Mouse (Mus musculus): ENCODE data around the gene Ppil6. TPM values are rescaled to one million over a fixed set of nuclear protein-coding genes. Genes with fewer than 3 reads are reported as not detected.

Gene Ppil6
- polyA plus RNA-seq, 1 experiment = not detected

DNA sequence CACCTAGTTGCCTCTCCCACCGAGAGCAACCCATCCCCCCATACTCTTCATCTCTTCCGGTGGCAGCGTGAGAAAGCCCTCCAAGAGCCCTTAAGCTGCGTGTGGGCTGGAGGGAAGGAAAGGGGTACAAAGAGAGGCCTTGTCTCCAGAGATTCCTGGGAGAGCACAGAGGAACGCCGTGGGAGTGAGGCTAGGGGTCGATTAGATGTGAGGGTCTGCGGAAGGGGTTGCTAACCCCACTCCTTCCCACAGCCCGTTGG lies 13.3 kb upstream of the Ppil6 start:
- peak overlapping the region; percentile 65 for H3K4me3 ChIP-seq (ENCODE audit: insufficient read depth, low read length)
- peaks cover 7% of the 10 kb centered on the region for H3K4me1 ChIP-seq (ENCODE audit: control insufficient read depth, insufficient read depth, low read length)
- TF ChIP-seq POLR2A (IDR thresholded peaks at IDR 0.05; ENCODE audit: low read depth, low read length) (no peak), CTCF (IDR thresholded peaks at IDR 0.05; ENCODE audit: borderline replicate concordance, insufficient read depth, low read length) (no peak)
- peak overlapping the region; percentile 78 for H3K27ac ChIP-seq (ENCODE audit: insufficient read depth, low read length)

- Histone ChIP-seq H3K4me3 (ENCODE audit: insufficient read depth, low read length) (peak overlapping the region; percentile 65), H3K4me1 (ENCODE audit: control insufficient read depth, insufficient read depth, low read length) (peaks cover 7% of the 10 kb centered on the region), H3K27ac (ENCODE audit: insufficient read depth, low read length) (peak overlapping the region; percentile 78)
- TF ChIP-seq CTCF (IDR thresholded peaks at IDR 0.05; ENCODE audit: borderline replicate concordance, insufficient read depth, low read length) = no peak
- peak; percentile 72 for TF ChIP-seq POLR2A (IDR thresholded peaks at IDR 0.05; ENCODE audit: low read depth, low read length)
Measured at GRCm38 (mm10) chr10:41477278-41478181, 12.7 kb upstream of the Ppil6 start.

GRCm38 (mm10) chr10:41479961-41480360 lies 10.3 kb upstream of the Ppil6 start:
- Histone ChIP-seq H3K4me1 (ENCODE audit: control insufficient read depth, insufficient read depth, low read length) (peaks cover 5% of the 10 kb centered on the region), H3K4me3 (ENCODE audit: insufficient read depth, low read length) (no peak overlapping the region), H3K27ac (ENCODE audit: insufficient read depth, low read length) (no peak overlapping the region)
- TF ChIP-seq CTCF (IDR thresholded peaks at IDR 0.05; ENCODE audit: borderline replicate concordance, insufficient read depth, low read length) (no peak), POLR2A (IDR thresholded peaks at IDR 0.05; ENCODE audit: low read depth, low read length) (no peak)

GRCm38 (mm10) chr10:41480938-41481880 lies 9.0 kb upstream of the Ppil6 start:
- Histone ChIP-seq H3K27ac (ENCODE audit: insufficient read depth, low read length) (no peak overlapping the region), H3K4me3 (ENCODE audit: insufficient read depth, low read length) (no peak overlapping the region), H3K4me1 (ENCODE audit: control insufficient read depth, insufficient read depth, low read length) (peaks cover 2% of the 10 kb centered on the region; the same call in 1 of the 2 replicates)
- TF ChIP-seq POLR2A (IDR thresholded peaks at IDR 0.05; ENCODE audit: low read depth, low read length) (no peak), CTCF (IDR thresholded peaks at IDR 0.05; ENCODE audit: borderline replicate concordance, insufficient read depth, low read length) (no peak)

- Histone ChIP-seq H3K4me3 (ENCODE audit: insufficient read depth, low read length) (no peak overlapping the region), H3K27ac (ENCODE audit: insufficient read depth, low read length) (no peak overlapping the region), H3K4me1 (ENCODE audit: control insufficient read depth, insufficient read depth, low read length) (peaks cover 2% of the 10 kb centered on the region; the same call in 1 of the 2 replicates)
- TF ChIP-seq POLR2A (IDR thresholded peaks at IDR 0.05; ENCODE audit: low read depth, low read length) (no peak), CTCF (IDR thresholded peaks at IDR 0.05; ENCODE audit: borderline replicate concordance, insufficient read depth, low read length) (no peak)
Measured at GRCm38 (mm10) chr10:41482446-41482845, 7.8 kb upstream of the Ppil6 start.

GRCm38 (mm10) chr10:41485778-41486177 lies 4.5 kb upstream of the Ppil6 start:
- TF ChIP-seq CTCF (IDR thresholded peaks at IDR 0.05; ENCODE audit: borderline replicate concordance, insufficient read depth, low read length) (no peak), POLR2A (IDR thresholded peaks at IDR 0.05; ENCODE audit: low read depth, low read length) (no peak)
- peaks cover 4% of the 10 kb centered on the region; the same call in 1 of the 2 replicates for H3K4me1 ChIP-seq (ENCODE audit: control insufficient read depth, insufficient read depth, low read length)

GRCm38 (mm10) chr10:41486506-41487170 lies 3.6 kb upstream of the Ppil6 start:
- no peak overlapping the region for H3K4me3 ChIP-seq (ENCODE audit: insufficient read depth, low read length)
- H3K27ac ChIP-seq (ENCODE audit: insufficient read depth, low read length) = no peak overlapping the region
- TF ChIP-seq CTCF (IDR thresholded peaks at IDR 0.05; ENCODE audit: borderline replicate concordance, insufficient read depth, low read length) = no peak
- TF ChIP-seq POLR2A (IDR thresholded peaks at IDR 0.05; ENCODE audit: low read depth, low read length) = no peak
- H3K4me1 ChIP-seq (ENCODE audit: control insufficient read depth, insufficient read depth, low read length) = peaks cover 4% of the 10 kb centered on the region; the same call in 1 of the 2 replicates

More at GRCm38 (mm10) chr10:41485778-41486177, 4.5 kb upstream of the Ppil6 start:
- H3K4me3 ChIP-seq (ENCODE audit: insufficient read depth, low read length) = no peak overlapping the region
- no peak overlapping the region for H3K27ac ChIP-seq (ENCODE audit: insufficient read depth, low read length)

DNA sequence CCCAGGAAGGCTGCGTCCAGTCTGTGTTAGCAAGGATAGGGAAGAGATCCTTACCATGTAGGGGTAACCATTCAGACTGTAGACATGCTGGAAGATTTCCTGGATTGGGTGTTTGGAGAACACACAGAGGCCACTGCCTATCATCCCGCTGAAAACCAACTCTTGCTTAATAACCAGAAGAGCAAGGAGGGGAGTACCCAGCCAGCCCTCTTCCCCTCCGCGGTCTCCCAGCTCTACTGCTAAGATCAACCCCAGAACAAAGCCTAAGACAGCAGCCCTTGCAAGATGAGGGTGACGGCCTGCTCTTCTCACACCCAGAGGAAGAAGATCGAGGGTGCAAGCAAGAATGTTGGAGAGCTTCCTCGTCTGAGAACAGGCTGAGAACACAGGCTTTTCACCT lies 1.4 kb upstream of the Ppil6 start:
- Histone ChIP-seq H3K4me3 (ENCODE audit: insufficient read depth, low read length) (peak overlapping the region; percentile 66; the same call in 1 of the 2 replicates), H3K27ac (ENCODE audit: insufficient read depth, low read length) (no peak overlapping the region)
- TF ChIP-seq CTCF (IDR thresholded peaks at IDR 0.05; ENCODE audit: borderline replicate concordance, insufficient read depth, low read length) = no peak
- no peak for TF ChIP-seq POLR2A (IDR thresholded peaks at IDR 0.05; ENCODE audit: low read depth, low read length)

DNA sequence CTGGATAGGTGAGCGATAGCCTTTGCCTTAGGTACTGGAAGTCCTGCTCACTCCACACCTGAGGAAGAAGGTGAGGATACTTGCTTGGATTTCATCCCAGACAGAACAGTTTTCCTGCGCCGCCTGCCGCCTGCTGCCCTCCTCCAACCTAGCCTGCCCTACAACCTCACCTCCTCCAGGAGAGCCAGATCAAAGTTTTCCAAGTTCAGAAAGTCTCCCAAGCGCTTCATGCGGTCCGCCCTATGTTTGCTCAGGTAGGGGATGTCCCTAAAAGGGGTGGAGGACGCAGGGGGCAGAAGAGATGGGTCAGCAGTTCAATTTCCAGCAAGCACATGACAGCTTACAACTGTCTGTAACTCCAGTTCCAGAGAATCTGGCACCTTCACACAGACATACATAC lies 945 bp upstream of the Ppil6 start:
- TF ChIP-seq CTCF (IDR thresholded peaks at IDR 0.05; ENCODE audit: borderline replicate concordance, insufficient read depth, low read length) (no peak), POLR2A (IDR thresholded peaks at IDR 0.05; ENCODE audit: low read depth, low read length) (no peak)
- no peak overlapping the region for H3K27ac ChIP-seq (ENCODE audit: insufficient read depth, low read length)

More for the DNA sequence above, 1.4 kb upstream of the Ppil6 start:
- peaks cover 4% of the 10 kb centered on the region; the same call in 1 of the 2 replicates for H3K4me1 ChIP-seq (ENCODE audit: control insufficient read depth, insufficient read depth, low read length)

More for the DNA sequence above, 945 bp upstream of the Ppil6 start:
- Histone ChIP-seq H3K4me1 (ENCODE audit: control insufficient read depth, insufficient read depth, low read length) (peaks cover 4% of the 10 kb centered on the region; the same call in 1 of the 2 replicates), H3K4me3 (ENCODE audit: insufficient read depth, low read length) (peak overlapping the region; percentile 66)
